Mouse (Mus musculus) stomach, embryonic 15.5 days (tissue): ENCODE data around the gene Adgrf5. TPM values are rescaled to one million over a fixed set of nuclear protein-coding genes. Genes with fewer than 3 reads are reported as not detected.

Source experiments
- ATAC-seq: fragments of 200-750 bp; cut with Nextera tagmentation; 2 replicates; pipeline ENCODE4 v1.8.0; 2017; ENCODE audit warnings: low read depth, moderate number of reproducible peaks, moderate TSS enrichment; ENCODE audit not compliant: insufficient read depth, low FRiP score
- H3K27ac ChIP-seq: fragments of 300-500 bp; sonication (generic); 2 replicates; pipeline ENCODE4 v1.5.1; 2015; ENCODE audit warnings: mild to moderate bottlenecking, inconsistent platforms
- H3K27me3 ChIP-seq: fragments of 300-500 bp; sonication (generic); replicated peaks from 2 replicates; pipeline ENCODE4 v1.6.1; 2015; ENCODE audit warnings: inconsistent platforms
- H3K36me3 ChIP-seq: fragments of 300-500 bp; sonication (generic); 2 replicates; pipeline ENCODE4 v1.6.1; 2015; ENCODE audit warnings: inconsistent platforms
- H3K4me1 ChIP-seq: fragments of 300-500 bp; sonication (generic); 2 replicates; pipeline ENCODE4 v1.6.1; 2015; ENCODE audit warnings: inconsistent platforms
- H3K4me2 ChIP-seq: fragments of 300-500 bp; sonication (generic); 2 replicates; pipeline ENCODE4 v1.6.1; 2015; ENCODE audit warnings: mild to moderate bottlenecking, inconsistent platforms
- H3K4me3 ChIP-seq: fragments of 300-500 bp; sonication (generic); replicated peaks from 2 replicates; pipeline ENCODE4 v1.5.1; 2015; ENCODE audit warnings: inconsistent platforms
- H3K9ac ChIP-seq: fragments of 300-500 bp; sonication (generic); 2 replicates; pipeline ENCODE4 v1.6.1; 2015; ENCODE audit warnings: inconsistent platforms
- H3K9me3 ChIP-seq: fragments of 300-500 bp; sonication (generic); 2 replicates; pipeline ENCODE4 v1.6.1; 2016; ENCODE audit warnings: inconsistent platforms
- WGBS: fragments of 180-500 bp; shearing (Covaris S2); methylation state at CpG from one replicate; pipeline ENCODE4 v1.1.7; 2015; 5-methylcytosine and 5-hydroxymethylcytosine counted together
- polyA plus RNA-seq: library from polyadenylated mRNA; unstranded; fragments of >200 nt; fragmentation: Nextera tagmentation; extraction: Ambion mirVana; gene quantifications from 2 replicates; pipeline ENCODE4 v1.2.1, GENCODE M21; 2015

The Adgrf5 gene
- polyA plus RNA-seq, 1 experiment from 2014 or later, result 10.1 TPM

- H3K4me2 ChIP-seq, result no peak overlapping the region
These were observed 144.3 kb downstream of the Adgrf5 start for GRCm38 (mm10) chr17:43504594-43504934.

More at GRCm38 (mm10) chr17:43504594-43504934, 144.3 kb downstream of the Adgrf5 start:
- H3K4me3 ChIP-seq, result no peak overlapping the region
- H3K27me3 ChIP-seq, result no peaks in the 10 kb centered on the region
- peak; percentile 82 for ATAC-seq
- no peaks in the 10 kb centered on the region for H3K9me3 ChIP-seq
- no peaks in the 10 kb centered on the region for H3K4me1 ChIP-seq
- no peaks in the 10 kb centered on the region for H3K36me3 ChIP-seq
- no peak overlapping the region for H3K9ac ChIP-seq
- WGBS, result 25% methylated on average over 6 of the region's 6 CpGs
- H3K27ac ChIP-seq, result peak overlapping the region; percentile 55

Other genes starting within 250 kb of the Adgrf5 start
- 0.05 and 0.10 TPM in 2 replicates for gene Adgrf1, start 90.1 kb upstream of the Adgrf5 start, polyA plus RNA-seq
- gene Mep1a, start 142.4 kb downstream of the Adgrf5 start, polyA plus RNA-seq, result 5.6 and 6.9 TPM in 2 replicates
- gene Ankrd66, start 183.2 kb downstream of the Adgrf5 start, polyA plus RNA-seq, result 0.17 and 0.23 TPM in 2 replicates
- 11.3 and 12.0 TPM in 2 replicates for gene Pla2g7, start 207.6 kb downstream of the Adgrf5 start, polyA plus RNA-seq